Mouse (Mus musculus): ENCODE data around the gene Madcam1. TPM values are rescaled to one million over a fixed set of nuclear protein-coding genes. Genes with fewer than 3 reads are reported as not detected.
A peak's percentile ranks its signal among the peaks of the same experiment; 100 is the strongest.

Gene Madcam1
- total and polyA plus RNA-seq, 2 experiments from 2014 or later = 1.4 to 2.1 TPM

DNA sequence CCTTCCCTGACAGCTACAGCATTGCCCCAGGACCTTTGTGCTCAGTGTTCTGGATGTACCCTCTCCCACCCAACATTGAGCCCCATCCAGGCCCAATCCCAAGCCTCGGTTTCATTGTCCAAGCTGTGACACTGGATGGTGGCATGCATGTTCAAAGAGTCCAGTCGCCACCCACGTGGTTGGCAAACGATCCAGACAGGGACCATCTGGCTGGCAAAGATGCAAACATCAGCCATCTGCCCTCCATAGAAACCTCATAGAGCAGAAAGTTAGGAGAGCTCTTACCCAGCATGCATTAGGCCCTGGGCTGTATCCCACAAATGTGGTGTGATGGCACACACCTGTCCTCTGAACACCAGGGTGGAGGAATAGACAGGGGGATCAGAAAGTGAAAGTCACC is 32.9 kb upstream of the Madcam1 start:
- no peak for TF ChIP-seq CTCF (IDR thresholded peaks at IDR 0.05; ENCODE audit: low read depth)
- H3K36me3 ChIP-seq (ENCODE audit: insufficient read depth, low read length) = 0 out of 2 replicates have a peak, but pooled peaks cover 4% of the 10 kb centered on the region
- DNase-seq (ENCODE audit: low spot score) (peak; percentile 81), ATAC-seq (peak; percentile 75)
- WGBS = 52% methylated on average over 4 of the region's 4 CpGs
- no peaks in the 10 kb centered on the region for H3K27me3 ChIP-seq (ENCODE audit: insufficient read depth, low read length)
- no peak overlapping the region for H3K4me2 ChIP-seq (ENCODE audit: low read depth, low read length)
- H3K9ac ChIP-seq (replicated peaks; ENCODE audit: low read length) = no peak overlapping the region
- no peak overlapping the region; the same call in 1 of the 2 replicates for H3K27ac ChIP-seq
- H3K9me3 ChIP-seq (ENCODE audit: low read length) = no peaks in the 10 kb centered on the region
- H3K4me3 ChIP-seq (ENCODE audit: low read length) = no peak overlapping the region
- peaks cover 2% of the 10 kb centered on the region; the same call in 1 of the 2 replicates for H3K4me1 ChIP-seq (ENCODE audit: insufficient read depth, low read length)

DNA sequence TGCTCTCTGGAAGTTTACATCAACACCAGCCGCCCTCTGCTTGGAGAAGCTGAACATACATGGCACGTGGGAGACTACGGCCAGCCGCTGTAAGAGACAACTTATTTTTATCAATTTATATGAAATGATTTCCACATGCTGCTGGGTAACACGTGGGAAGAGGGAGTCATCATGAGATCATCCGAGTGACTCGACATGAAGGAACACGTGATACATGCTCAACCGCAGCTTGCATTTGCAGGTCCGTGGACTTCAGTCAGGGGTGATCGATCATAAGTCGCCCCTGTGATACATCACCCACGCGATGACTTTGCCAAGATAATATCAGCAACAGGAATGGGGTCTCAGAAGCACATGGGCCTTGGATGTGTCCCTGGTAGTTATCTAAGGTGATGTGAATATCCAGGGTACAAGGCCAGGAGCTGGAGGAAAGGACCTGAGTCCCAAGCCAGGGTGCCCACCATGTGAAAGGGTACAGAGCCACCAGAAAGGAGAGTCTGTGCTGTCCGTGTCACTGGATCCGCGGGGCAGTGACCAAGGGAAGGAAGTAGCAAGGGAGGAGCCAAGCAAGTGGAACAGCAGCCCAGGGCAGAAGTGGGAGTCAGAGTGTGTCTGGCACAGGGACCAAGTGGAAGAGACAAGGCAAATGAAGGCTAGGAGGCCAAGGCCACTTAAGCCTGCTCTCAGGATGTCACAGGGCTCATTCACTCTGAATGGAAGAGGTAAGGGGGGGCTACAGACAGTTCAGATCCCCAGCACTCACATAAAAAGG is 31.2 kb upstream of the Madcam1 start:
- WGBS = 86% methylated on average over 17 of the region's 17 CpGs
- no peak for ATAC-seq
- DNase-seq (ENCODE audit: low spot score) = no peak
- H3K27ac ChIP-seq = no peak overlapping the region
- no peak for TF ChIP-seq CTCF (IDR thresholded peaks at IDR 0.05; ENCODE audit: low read depth)
- no peak overlapping the region for H3K4me2 ChIP-seq (ENCODE audit: low read depth, low read length)
- no peak overlapping the region for H3K4me3 ChIP-seq (ENCODE audit: low read length)
- no peaks in the 10 kb centered on the region for H3K9me3 ChIP-seq (ENCODE audit: low read length)
- H3K9ac ChIP-seq (replicated peaks; ENCODE audit: low read length) = no peak overlapping the region
- no peaks in the 10 kb centered on the region for H3K27me3 ChIP-seq (ENCODE audit: insufficient read depth, low read length)
- peaks cover 6% of the 10 kb centered on the region for H3K4me1 ChIP-seq (ENCODE audit: insufficient read depth, low read length)
- 0 out of 2 replicates have a peak, but pooled peaks cover 4% of the 10 kb centered on the region for H3K36me3 ChIP-seq (ENCODE audit: insufficient read depth, low read length)

DNA sequence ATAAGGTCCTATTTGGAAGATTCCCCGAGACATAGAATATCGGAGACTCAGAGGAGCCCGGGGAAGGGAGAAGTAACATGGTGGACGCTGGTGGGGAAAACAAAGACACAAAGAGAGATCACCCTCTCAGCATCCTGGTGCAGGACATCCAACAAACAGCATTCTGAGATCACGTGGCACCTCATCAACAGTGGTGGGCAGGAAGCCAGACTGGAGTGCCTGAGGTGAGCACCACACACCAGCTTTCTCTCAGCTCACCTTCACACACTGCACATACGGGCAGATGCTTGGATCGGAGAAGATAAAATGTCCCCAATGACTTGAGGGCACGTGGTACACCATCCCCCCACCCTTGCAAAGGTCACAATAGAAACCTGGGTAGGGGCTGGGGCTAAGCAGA is 28.1 kb upstream of the Madcam1 start:
- Histone ChIP-seq H3K4me3 (ENCODE audit: low read length) (peak overlapping the region; percentile 70; the same call in 1 of the 2 replicates), H3K36me3 (ENCODE audit: insufficient read depth, low read length) (no peaks in the 10 kb centered on the region), H3K4me1 (ENCODE audit: insufficient read depth, low read length) (peaks cover 11% of the 10 kb centered on the region; the same call in 1 of the 2 replicates), H3K27me3 (ENCODE audit: insufficient read depth, low read length) (no peaks in the 10 kb centered on the region), H3K9me3 (ENCODE audit: low read length) (no peaks in the 10 kb centered on the region), H3K4me2 (ENCODE audit: low read depth, low read length) (peak overlapping the region; percentile 90), H3K9ac (replicated peaks; ENCODE audit: low read length) (no peak overlapping the region), H3K27ac (peak overlapping the region; percentile 93; the same call in 1 of the 2 replicates)
- WGBS = 72% methylated on average over 8 of the region's 8 CpGs
- ATAC-seq (no peak; the same call in 1 of the 2 replicates), DNase-seq (ENCODE audit: low spot score) (no peak)
- TF ChIP-seq CTCF (IDR thresholded peaks at IDR 0.05; ENCODE audit: low read depth) = no peak

DNA sequence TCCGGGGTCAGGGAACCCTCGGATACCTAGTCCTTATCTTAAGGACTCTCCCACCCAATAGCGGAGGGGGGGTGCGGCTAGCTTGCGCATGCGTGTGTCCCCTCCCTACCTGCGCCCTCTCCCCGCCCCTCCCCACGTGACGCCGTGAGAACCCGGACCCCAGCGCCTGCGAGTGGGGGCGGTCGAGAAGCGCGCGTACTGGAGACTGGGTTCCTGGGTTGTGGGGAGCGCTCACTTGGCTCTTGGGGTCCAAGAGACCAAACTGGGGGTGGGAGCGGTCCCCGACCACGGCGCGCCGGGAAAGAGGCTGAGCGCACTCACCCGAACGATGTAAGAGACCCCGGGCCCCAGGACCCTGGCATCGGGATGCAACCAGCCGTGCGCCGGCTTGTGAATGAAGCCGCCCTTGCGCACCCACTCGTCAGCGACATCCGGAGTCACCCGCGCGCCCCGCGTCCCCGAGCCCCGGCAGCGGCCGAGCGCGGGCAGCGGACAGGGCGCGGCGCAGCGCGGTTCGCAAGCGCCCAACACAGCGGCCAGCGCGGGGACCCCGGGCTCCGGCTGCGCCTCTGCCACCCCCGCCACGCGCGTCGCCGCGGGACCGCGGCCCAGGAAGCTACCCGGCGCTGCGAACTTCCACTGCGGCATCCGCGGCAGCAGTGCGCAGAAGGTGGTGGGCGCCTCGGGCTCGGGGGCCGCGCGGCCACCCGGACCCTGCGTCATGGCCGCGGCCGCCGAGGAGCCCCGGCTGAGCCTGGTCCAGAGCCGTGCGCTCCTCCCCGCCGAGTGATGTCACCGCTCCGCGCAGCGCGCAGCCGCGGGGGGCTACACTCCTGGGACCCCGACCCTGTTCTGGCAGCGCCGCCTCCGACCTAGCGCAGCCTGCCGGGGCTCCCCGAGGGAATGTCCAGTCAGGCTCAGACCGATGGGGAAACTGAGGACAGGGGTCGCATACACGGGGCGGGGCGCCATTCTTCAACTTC is 26.9 kb upstream of the Madcam1 start, which contains the start of gene Shc2:
Gene Shc2 (minus strand): TSS at position 791 of the 983 bp plus-strand sequence.
- H3K4me3 ChIP-seq (ENCODE audit: low read length) = peak within 1 kb of the TSS; percentile 70
- H3K27me3 ChIP-seq (ENCODE audit: insufficient read depth, low read length) = no peaks in the 10 kb centered on the region
- peaks cover 11% of the 10 kb centered on the region; the same call in 1 of the 2 replicates for H3K4me1 ChIP-seq (ENCODE audit: insufficient read depth, low read length)
- peak; percentile 88 for DNase-seq (ENCODE audit: low spot score)
- H3K9ac ChIP-seq (replicated peaks; ENCODE audit: low read length) = peak within 1 kb of the TSS; percentile 91
- peak within 1 kb of the TSS; percentile 90 for H3K4me2 ChIP-seq (ENCODE audit: low read depth, low read length)
- no peaks in the 10 kb centered on the region for H3K9me3 ChIP-seq (ENCODE audit: low read length)
- peak within 1 kb of the TSS; percentile 93 for H3K27ac ChIP-seq
- 0 out of 2 replicates have a peak, but pooled peaks have one; percentile 2 for TF ChIP-seq CTCF (IDR thresholded peaks at IDR 0.05; ENCODE audit: low read depth)
- no peaks in the 10 kb centered on the region for H3K36me3 ChIP-seq (ENCODE audit: insufficient read depth, low read length)
- peak; percentile 81 for ATAC-seq
- WGBS = under 1% methylated on average over 97 of the region's 116 CpGs

DNA sequence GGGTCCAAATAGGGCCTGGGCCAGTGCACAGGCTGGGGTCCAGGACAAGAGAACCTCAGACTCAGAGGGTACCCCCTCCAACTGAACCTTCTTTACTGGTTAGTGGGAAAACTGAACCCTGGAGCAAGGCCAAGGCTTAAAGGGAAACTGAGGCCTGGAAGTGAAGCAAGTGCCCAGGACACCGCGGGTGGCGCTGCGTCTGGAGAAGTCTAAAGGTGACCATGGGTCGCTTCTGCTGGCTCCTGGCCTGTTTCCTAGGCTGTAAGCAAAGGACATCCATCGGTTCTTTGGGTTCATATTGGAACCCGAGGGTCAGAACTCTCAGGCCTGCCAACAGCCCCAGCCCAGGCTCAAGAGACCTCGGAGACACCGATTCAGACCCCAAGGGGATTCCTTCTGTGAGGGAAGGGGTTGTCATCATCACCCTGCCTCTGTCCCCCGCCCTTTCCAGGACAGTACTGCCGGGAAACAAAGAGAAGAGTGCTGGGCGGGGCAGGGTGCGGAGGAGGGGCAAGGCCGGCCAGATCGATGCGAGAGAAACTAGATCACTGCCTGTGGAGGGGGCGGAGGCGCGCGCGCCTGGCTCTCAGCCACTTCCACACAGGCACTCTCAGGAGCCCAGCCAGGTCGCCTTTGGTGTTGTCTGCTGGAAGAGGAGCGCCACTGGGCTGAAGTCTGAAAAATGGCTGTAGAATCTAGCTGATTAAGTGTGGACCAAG is 25.7 kb upstream of the Madcam1 start:
- H3K9ac ChIP-seq (replicated peaks; ENCODE audit: low read length) = no peak overlapping the region
- H3K4me2 ChIP-seq (ENCODE audit: low read depth, low read length) = peak overlapping the region; percentile 90
- no peak for TF ChIP-seq CTCF (IDR thresholded peaks at IDR 0.05; ENCODE audit: low read depth)
- peaks cover 11% of the 10 kb centered on the region; the same call in 1 of the 2 replicates for H3K4me1 ChIP-seq (ENCODE audit: insufficient read depth, low read length)
- 5% methylated on average over 23 of the region's 23 CpGs for WGBS
- H3K27me3 ChIP-seq (ENCODE audit: insufficient read depth, low read length) = no peaks in the 10 kb centered on the region
- peak overlapping the region; percentile 70; the same call in 1 of the 2 replicates for H3K4me3 ChIP-seq (ENCODE audit: low read length)
- peak overlapping the region; percentile 93; the same call in 1 of the 2 replicates for H3K27ac ChIP-seq
- ATAC-seq = peak; percentile 18; the same call in 1 of the 2 replicates
- no peaks in the 10 kb centered on the region for H3K36me3 ChIP-seq (ENCODE audit: insufficient read depth, low read length)
- DNase-seq (ENCODE audit: low spot score) = peak; percentile 63
- no peaks in the 10 kb centered on the region for H3K9me3 ChIP-seq (ENCODE audit: low read length)

DNA sequence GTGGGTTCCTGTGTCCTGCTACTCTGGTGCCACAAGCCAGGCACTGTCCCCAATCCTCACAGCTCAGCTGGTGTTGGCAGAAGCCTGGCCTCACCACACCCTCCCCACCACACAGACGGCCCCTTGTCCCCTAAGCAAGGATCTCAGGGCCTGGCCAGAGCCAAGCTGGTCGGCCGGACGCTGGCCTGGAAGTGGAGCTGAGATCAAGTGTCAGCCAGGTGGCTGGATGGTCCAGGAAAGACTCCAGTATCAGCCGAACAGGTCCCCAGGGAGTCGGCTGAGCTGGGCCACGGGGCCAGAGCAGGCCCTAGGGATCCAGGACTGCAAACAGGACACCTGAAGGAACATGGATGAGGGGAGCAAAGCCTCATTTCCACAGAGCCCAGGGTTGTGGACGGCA is 18.6 kb upstream of the Madcam1 start, which contains the start of gene Odf3l2:
Gene Odf3l2 (minus strand): TSS at position 28 of the 400 bp plus-strand sequence.
- no peak for DNase-seq (ENCODE audit: low spot score)

More for the DNA sequence above, 18.6 kb upstream of the Madcam1 start, which contains the start of gene Odf3l2:
- no peak for TF ChIP-seq CTCF (IDR thresholded peaks at IDR 0.05; ENCODE audit: low read depth)
- WGBS = 73% methylated on average over 8 of the region's 8 CpGs
- no peaks in the 10 kb centered on the region for H3K27me3 ChIP-seq (ENCODE audit: insufficient read depth, low read length)
- no peaks in the 10 kb centered on the region for H3K9me3 ChIP-seq (ENCODE audit: low read length)
- H3K4me2 ChIP-seq (ENCODE audit: low read depth, low read length) = no peak within 1 kb of the TSS
- ATAC-seq = no peak
- no peaks in the 10 kb centered on the region for H3K4me1 ChIP-seq (ENCODE audit: insufficient read depth, low read length)
- H3K4me3 ChIP-seq (ENCODE audit: low read length) = no peak within 1 kb of the TSS
- H3K27ac ChIP-seq = no peak within 1 kb of the TSS
- no peak within 1 kb of the TSS for H3K9ac ChIP-seq (replicated peaks; ENCODE audit: low read length)
- no peaks in the 10 kb centered on the region for H3K36me3 ChIP-seq (ENCODE audit: insufficient read depth, low read length)

All from hindbrain, postnatal 0 days (tissue).